Mouse (Mus musculus) forebrain, embryonic 12.5 days (tissue): Measurements from ENCODE around the gene Myo18a. TPM values are rescaled to one million over a fixed set of nuclear protein-coding genes. Genes with fewer than 3 reads are reported as not detected.

ENCODE experiments used
- ATAC-seq: fragments of 200-750 bp; cut with Nextera tagmentation; 2 replicates; pipeline ENCODE4 v1.8.0; 2017; ENCODE audit warnings: moderate TSS enrichment; ENCODE audit not compliant: low FRiP score
- H3K27ac ChIP-seq: fragments of 300-500 bp; sonication (generic); 2 replicates; pipeline ENCODE4 v1.5.1; 2016; ENCODE audit warnings: mild to moderate bottlenecking
- H3K27me3 ChIP-seq: fragments of 300-500 bp; sonication (generic); 2 replicates; pipeline ENCODE4 v1.6.1; 2016; ENCODE audit warnings: mild to moderate bottlenecking
- H3K36me3 ChIP-seq: fragments of 300-500 bp; sonication (generic); replicated peaks from 2 replicates; pipeline ENCODE4 v1.6.1; 2016; ENCODE audit warnings: mild to moderate bottlenecking
- H3K4me1 ChIP-seq: fragments of 300-500 bp; sonication (generic); 2 replicates; pipeline ENCODE4 v1.6.1; 2016
- H3K4me2 ChIP-seq: fragments of 300-500 bp; sonication (generic); 2 replicates; pipeline ENCODE4 v1.6.1; 2016; ENCODE audit warnings: mild to moderate bottlenecking, moderate library complexity
- H3K4me3 ChIP-seq: fragments of 300-500 bp; sonication (generic); replicated peaks from 2 replicates; pipeline ENCODE4 v1.5.1; 2016; ENCODE audit warnings: mild to moderate bottlenecking
- H3K9ac ChIP-seq: fragments of 300-500 bp; sonication (generic); 2 replicates; pipeline ENCODE4 v1.6.1; 2016; ENCODE audit warnings: mild to moderate bottlenecking
- H3K9me3 ChIP-seq: fragments of 300-500 bp; sonication (generic); 2 replicates; pipeline ENCODE4 v1.6.1; 2016
- WGBS: fragments of 180-500 bp; shearing (Covaris S2); methylation state at CpG from one replicate; pipeline ENCODE4 v1.1.7; 2016; 5-methylcytosine and 5-hydroxymethylcytosine counted together
- polyA plus RNA-seq: library from polyadenylated mRNA; unstranded; fragments of >200 nt; fragmentation: Nextera tagmentation; extraction: Ambion mirVana; gene quantifications from 2 replicates; pipeline ENCODE4 v1.2.1, GENCODE M21; 2016

Myo18a gene
- polyA plus RNA-seq, 1 experiment from 2014 or later = 49.4 TPM

DNA sequence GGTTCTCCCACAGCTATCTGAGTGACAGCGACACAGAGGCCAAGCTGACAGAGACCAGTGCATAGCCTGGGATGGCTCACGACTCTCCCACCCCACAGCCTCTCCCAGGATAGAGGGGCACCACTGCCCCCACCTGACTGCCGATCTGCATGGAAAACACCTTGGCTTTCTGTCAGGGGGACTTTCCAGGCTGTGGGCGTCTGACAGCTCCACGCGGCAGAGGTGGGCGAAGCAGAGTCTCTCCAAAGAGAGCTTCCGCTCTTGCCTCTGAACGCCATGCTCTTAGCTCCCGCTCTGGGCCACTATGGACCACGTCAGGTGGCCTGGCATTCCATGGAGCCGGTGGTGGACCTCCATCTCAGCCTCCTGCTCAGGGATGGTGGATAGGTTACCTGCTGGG lies 101.7 kb downstream of the Myo18a start:
- H3K4me2 ChIP-seq = no peak overlapping the region
- peaks cover 49% of the 10 kb centered on the region for H3K27me3 ChIP-seq
- peaks cover 66% of the 10 kb centered on the region for H3K4me1 ChIP-seq
- H3K9me3 ChIP-seq = no peaks in the 10 kb centered on the region
- peaks cover 21% of the 10 kb centered on the region for H3K36me3 ChIP-seq
- no peak overlapping the region for H3K4me3 ChIP-seq
- no peak overlapping the region for H3K9ac ChIP-seq
- ATAC-seq = no peak
- WGBS = 60% methylated on average over 12 of the region's 12 CpGs
- peak overlapping the region; percentile 43 for H3K27ac ChIP-seq

DNA sequence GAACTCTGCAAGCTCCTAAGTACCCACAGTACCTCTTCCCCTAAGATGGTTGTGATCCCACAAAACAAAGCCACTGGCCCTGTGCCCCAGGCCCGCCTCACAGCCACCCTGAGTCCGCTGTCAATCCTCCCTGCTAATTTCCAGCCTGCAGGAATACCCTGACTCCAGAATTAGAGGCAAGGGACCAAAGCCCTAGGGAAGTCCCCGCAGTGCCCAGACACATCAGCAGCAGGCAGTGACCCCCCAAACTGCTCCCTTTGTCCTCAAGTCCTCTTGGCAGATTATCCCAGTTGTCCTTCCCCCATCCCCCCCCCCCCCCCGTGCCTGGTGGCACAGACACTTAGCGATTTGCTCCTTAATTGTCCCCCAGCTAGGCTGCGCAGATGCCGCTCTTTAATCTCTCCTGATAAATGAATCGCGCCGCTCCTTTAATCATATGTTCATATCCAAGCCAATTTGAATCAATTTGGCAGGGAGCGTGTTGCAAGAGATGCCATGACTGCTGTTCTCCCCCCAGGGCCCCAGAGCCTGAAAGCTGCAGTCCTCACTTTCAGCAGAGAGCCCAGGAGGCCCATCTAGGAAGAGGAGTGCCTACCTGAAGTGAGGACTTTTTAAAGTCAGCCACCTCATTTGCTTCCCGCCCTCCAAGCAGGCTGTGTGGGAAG lies 104.5 kb downstream of the Myo18a start:
- Histone ChIP-seq H3K9ac (no peak overlapping the region), H3K4me2 (peak overlapping the region; percentile 15)
- peak; percentile 59 for ATAC-seq

DNA sequence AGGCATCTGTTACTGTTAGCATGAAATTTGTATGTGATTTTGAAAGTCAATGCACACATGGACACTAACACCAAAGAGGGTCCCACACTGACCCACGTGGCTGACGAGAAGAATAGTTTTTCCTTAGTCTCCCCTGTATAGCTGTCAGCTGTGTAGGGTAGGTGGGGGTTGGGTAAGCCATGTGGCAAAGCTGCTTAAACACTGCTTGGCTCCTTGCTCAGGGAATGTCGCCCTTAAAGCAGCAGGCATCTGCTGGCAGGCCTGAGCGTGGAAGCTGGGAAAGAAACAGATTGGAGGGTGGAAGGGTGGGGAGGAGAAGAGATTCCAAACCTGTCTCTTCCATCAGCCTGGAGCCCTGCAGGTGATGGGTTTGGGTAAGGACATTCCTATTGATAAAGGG lies 108.4 kb downstream of the Myo18a start:
- no peak for ATAC-seq
- H3K36me3 ChIP-seq = no peaks in the 10 kb centered on the region
- no peaks in the 10 kb centered on the region for H3K9me3 ChIP-seq
- peaks cover 34% of the 10 kb centered on the region; the same call in 1 of the 2 replicates for H3K27me3 ChIP-seq
- peaks cover 73% of the 10 kb centered on the region for H3K4me1 ChIP-seq
- H3K27ac ChIP-seq = peak overlapping the region; percentile 39
- WGBS = 26% methylated on average over 4 of the region's 4 CpGs
- H3K4me3 ChIP-seq = no peak overlapping the region
- no peak overlapping the region for H3K4me2 ChIP-seq
- H3K9ac ChIP-seq = no peak overlapping the region

More for the DNA sequence above, 104.5 kb downstream of the Myo18a start:
- under 1% methylated on average over 12 of the region's 12 CpGs for WGBS
- Histone ChIP-seq H3K27ac (peak overlapping the region; percentile 76), H3K4me1 (peaks cover 65% of the 10 kb centered on the region), H3K36me3 (peaks cover 7% of the 10 kb centered on the region; the same call in 1 of the 2 replicates), H3K27me3 (peaks cover 44% of the 10 kb centered on the region), H3K4me3 (no peak overlapping the region), H3K9me3 (no peaks in the 10 kb centered on the region)

DNA sequence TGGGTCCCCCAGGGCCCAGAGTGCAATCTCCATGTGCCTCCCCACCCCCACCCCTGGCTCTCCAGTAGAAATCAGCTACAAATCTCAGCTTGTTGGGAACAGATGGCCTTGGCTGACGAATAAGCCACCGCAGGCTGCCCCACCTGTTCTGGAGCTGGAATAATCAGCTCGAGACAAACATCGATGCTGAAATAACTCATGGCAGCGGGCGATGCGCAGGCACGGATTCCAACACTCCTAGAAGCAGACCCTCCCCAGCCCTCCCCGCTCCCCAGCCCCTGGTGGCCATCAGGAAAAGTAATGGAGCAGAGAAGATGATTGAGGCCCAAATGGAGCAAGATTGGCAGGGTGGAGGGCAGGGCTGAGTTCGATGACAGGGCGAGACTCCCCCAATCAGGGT lies 109.2 kb downstream of the Myo18a start:
- H3K27ac ChIP-seq = peak overlapping the region; percentile 33
- no peaks in the 10 kb centered on the region for H3K36me3 ChIP-seq
- peaks cover 73% of the 10 kb centered on the region for H3K4me1 ChIP-seq
- no peaks in the 10 kb centered on the region for H3K9me3 ChIP-seq
- H3K4me3 ChIP-seq = no peak overlapping the region
- 0 out of 2 replicates have a peak overlapping the region, but pooled peaks have one; percentile 0 for H3K9ac ChIP-seq
- WGBS = 5% methylated on average over 11 of the region's 11 CpGs
- H3K27me3 ChIP-seq = peaks cover 36% of the 10 kb centered on the region; the same call in 1 of the 2 replicates
- no peak for ATAC-seq
- peak overlapping the region; percentile 40 for H3K4me2 ChIP-seq

DNA sequence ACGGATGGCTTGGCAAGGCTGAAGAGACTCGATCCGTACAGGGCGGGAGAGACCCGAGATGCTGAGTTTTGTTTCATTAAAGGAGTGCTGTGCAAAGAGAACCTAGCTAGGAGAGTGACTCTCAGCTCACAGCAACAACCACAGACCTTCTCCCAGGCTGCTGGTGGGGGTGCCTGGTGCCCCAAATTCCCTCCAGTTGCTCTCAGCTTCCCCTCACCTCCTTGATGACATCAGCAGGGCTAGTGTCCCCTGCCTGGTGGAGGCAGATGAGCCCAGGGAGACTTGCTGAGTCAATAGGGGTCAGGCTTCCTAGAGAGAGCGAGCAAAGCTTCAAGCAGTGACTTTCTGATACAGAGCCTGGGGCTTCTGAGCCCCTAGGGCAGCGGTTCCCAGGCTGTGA lies 109.6 kb downstream of the Myo18a start:
- H3K4me3 ChIP-seq = no peak overlapping the region
- 8% methylated on average over 7 of the region's 7 CpGs for WGBS
- H3K27ac ChIP-seq = peak overlapping the region; percentile 33
- no peaks in the 10 kb centered on the region for H3K9me3 ChIP-seq
- H3K4me1 ChIP-seq = peaks cover 71% of the 10 kb centered on the region
- ATAC-seq = no peak
- H3K27me3 ChIP-seq = peaks cover 36% of the 10 kb centered on the region; the same call in 1 of the 2 replicates
- 0 out of 2 replicates have a peak overlapping the region, but pooled peaks have one; percentile 0 for H3K9ac ChIP-seq
- no peaks in the 10 kb centered on the region for H3K36me3 ChIP-seq
- peak overlapping the region; percentile 40 for H3K4me2 ChIP-seq

DNA sequence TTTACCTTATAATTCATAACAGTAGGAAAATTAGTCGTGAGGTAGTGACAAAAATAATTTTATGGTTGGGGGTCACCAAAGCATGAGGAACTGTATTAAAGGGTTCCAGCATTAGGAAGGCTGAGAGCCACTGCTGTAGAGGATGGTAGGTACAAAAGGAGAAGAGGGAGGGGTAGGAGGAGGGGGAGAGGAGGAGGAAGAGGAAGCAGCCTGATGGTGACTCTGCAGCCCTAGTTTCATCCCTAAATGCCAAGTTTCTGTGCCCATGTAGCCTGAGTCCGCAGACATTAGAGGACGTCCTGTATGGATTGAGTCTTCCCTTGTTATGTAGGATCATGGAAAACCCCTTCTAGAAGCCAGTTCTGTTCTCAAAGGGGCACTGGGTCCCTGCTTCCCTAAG lies 110.1 kb downstream of the Myo18a start:
- ATAC-seq = no peak
- Histone ChIP-seq H3K4me2 (no peak overlapping the region), H3K9ac (no peak overlapping the region), H3K36me3 (no peaks in the 10 kb centered on the region), H3K27me3 (peaks cover 35% of the 10 kb centered on the region; the same call in 1 of the 2 replicates), H3K4me1 (peaks cover 67% of the 10 kb centered on the region), H3K4me3 (no peak overlapping the region), H3K27ac (peak overlapping the region; percentile 33; the same call in 1 of the 2 replicates), H3K9me3 (no peaks in the 10 kb centered on the region)
- 44% methylated on average over 3 of the region's 3 CpGs for WGBS

DNA sequence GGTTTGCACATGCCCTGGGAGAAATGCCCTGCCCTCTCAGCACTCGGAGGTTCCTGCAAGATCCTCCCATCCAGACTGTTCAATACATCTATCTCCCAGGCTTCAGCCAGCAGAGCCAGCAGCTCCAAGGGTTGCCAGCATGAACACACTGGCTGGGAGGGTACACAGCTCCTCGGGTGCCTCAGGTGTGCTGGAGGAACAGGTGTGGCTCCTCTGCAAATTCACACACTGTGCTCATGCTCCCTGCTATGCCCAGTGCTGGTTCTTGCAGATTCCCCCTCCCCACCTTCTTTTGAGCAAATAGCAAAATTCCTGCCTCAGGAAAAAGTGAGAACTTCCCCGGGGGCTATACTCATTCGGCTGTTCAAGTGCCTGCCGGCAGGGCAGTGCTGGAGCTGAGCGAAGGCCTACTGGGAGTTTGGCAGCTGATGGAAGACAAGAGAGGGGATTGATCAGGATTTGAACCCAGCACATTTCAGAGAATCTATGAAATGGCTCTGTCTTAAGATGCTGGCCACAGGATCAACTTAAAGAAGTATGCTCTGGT lies 111.7 kb downstream of the Myo18a start:
- Histone ChIP-seq H3K4me3 (no peak overlapping the region), H3K27ac (peak overlapping the region; percentile 81), H3K9me3 (no peaks in the 10 kb centered on the region), H3K4me1 (peaks cover 54% of the 10 kb centered on the region), H3K9ac (no peak overlapping the region), H3K36me3 (no peaks in the 10 kb centered on the region), H3K27me3 (peaks cover 30% of the 10 kb centered on the region; the same call in 1 of the 2 replicates), H3K4me2 (no peak overlapping the region)
- 63% methylated on average over 6 of the region's 6 CpGs for WGBS
- no peak for ATAC-seq

DNA sequence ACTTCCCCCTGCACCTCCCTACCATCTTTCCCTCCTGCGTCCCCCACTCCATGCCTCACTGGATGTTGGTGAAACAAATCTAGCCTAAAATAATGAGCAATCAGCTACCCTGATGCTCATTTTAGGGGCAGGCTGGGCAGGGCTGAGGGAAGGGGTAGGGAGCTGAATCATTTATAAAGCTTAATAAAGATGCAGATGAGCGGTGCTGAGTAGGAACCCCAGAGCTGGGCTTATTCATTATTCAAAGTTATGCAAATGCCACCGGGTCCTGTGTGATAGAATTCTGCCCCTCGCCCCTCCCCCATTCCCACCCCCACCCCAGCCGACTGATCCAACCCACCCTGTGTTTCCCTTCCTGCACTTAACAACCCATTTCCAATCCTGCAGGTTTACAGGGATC lies 112.2 kb downstream of the Myo18a start:
- 21% methylated on average over 5 of the region's 5 CpGs for WGBS
- no peaks in the 10 kb centered on the region for H3K9me3 ChIP-seq
- peaks cover 54% of the 10 kb centered on the region for H3K4me1 ChIP-seq
- H3K9ac ChIP-seq = no peak overlapping the region
- H3K36me3 ChIP-seq = no peaks in the 10 kb centered on the region
- no peak overlapping the region for H3K4me2 ChIP-seq
- ATAC-seq = peak; percentile 79
- no peak overlapping the region for H3K4me3 ChIP-seq
- H3K27me3 ChIP-seq = peaks cover 30% of the 10 kb centered on the region; the same call in 1 of the 2 replicates
- H3K27ac ChIP-seq = peak overlapping the region; percentile 81

DNA sequence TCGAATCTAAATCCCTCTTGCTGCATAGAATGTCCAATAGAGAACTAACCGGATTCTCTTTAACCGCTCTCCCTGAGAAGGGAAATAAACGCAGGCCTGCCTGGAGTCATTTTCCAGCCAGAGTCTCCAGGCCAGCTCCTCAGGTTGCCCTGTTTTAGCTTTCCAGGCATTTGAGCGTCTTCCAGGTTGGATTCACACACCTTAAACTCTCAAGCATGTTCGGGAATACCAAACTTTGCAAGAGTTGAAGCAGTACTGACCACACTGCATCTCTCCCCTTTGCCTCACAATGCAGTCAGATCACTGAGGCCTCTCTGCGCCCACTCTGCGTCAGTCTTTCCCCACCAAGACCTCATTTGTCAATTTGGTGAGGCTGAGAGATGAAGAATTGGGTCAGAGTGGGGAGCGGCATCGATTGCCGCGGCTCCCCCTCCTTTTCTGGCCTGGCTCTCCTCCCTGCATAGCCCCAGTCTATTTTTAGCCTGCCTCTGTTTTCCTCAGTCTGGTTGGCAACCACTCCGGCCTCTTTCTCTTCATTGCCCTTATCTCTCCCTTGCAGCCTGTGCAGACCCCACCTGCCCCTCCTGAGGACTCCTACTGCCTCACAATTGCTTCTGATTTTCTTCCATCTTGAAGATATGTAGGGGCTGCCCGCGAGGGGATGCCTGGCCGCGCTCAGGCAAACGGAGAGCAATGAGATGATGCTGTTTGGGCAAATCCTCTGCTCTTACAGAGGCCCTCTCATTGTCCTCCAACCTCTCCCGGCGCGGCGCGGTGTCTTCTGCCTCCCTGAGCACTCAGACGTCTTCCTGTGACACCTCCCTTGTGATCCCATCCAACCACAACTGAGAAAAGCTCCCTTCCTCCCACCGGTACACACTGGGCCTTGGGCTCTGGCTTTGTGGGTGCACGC lies 113.1 kb downstream of the Myo18a start:
- 53% methylated on average over 26 of the region's 26 CpGs for WGBS
- 0 out of 2 replicates have a peak overlapping the region, but pooled peaks have one; percentile 17 for H3K9ac ChIP-seq
- peaks cover 51% of the 10 kb centered on the region for H3K4me1 ChIP-seq
- ATAC-seq = no peak
- no peaks in the 10 kb centered on the region for H3K36me3 ChIP-seq
- no peak overlapping the region for H3K4me3 ChIP-seq
- H3K4me2 ChIP-seq = 0 out of 2 replicates have a peak overlapping the region, but pooled peaks have one; percentile 13
- peaks cover 22% of the 10 kb centered on the region; the same call in 1 of the 2 replicates for H3K27me3 ChIP-seq
- no peaks in the 10 kb centered on the region for H3K9me3 ChIP-seq
- peak overlapping the region; percentile 81 for H3K27ac ChIP-seq

DNA sequence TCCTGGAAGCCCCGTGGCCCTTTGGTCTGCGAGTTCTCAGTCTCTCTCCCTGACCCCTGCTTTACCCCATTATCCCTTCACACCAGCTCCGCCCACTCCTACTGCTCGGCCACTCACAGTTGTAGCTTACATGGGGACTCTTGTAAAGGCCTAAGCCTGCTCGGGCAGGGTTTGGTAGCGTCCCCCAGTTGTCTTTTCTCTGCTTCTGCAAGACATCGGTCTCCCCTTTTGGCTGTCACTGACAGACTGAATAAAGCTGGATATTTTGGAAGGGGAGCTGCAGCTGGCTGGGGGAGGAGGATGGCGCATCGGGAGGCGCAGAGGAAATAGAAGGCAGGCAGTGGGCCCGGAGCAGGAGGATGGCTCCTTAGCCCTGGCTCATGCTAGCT lies 113.7 kb downstream of the Myo18a start:
- H3K4me1 ChIP-seq = peaks cover 46% of the 10 kb centered on the region
- H3K9me3 ChIP-seq = no peaks in the 10 kb centered on the region
- no peaks in the 10 kb centered on the region for H3K36me3 ChIP-seq
- no peak overlapping the region for H3K4me3 ChIP-seq
- 44% methylated on average over 11 of the region's 11 CpGs for WGBS
- H3K9ac ChIP-seq = 0 out of 2 replicates have a peak overlapping the region, but pooled peaks have one; percentile 17
- H3K27ac ChIP-seq = peak overlapping the region; percentile 81
- H3K4me2 ChIP-seq = no peak overlapping the region
- ATAC-seq = no peak
- peaks cover 17% of the 10 kb centered on the region; the same call in 1 of the 2 replicates for H3K27me3 ChIP-seq

DNA sequence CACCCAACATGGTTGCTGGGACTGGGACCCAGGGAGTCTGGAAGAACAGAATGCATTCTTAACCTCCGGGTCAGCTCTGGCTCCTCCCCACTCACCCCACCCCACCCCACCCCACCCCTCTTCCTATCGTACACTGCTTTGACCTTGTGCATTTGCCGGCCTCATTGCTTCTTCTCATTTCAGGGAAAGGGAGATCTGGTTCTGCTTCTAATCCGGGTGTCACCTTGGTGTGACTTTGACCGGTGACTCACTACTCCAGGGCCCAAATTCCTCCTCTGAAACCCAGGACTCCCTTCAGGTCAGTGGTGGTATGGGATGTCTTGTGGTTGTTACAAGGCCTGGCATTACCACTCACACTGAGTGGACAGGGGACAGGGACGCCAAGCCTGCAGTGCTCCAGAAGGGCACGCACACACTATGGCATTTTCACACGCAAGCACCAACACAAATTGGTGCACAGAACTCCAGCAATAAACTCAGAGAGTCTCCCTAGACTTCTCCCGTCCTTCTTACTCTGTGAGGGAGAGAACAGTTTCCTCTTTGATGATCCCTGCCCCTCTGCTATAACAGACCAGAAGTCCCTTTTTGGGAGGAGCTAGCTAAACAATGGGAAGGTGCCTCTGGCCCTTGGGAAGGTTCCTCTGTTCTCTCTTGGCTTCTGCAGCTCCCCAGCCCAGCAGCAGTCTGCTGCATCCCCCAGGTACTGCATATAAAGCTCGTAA lies 121.6 kb downstream of the Myo18a start:
- Histone ChIP-seq H3K27me3 (peaks cover 6% of the 10 kb centered on the region), H3K27ac (peak overlapping the region; percentile 38), H3K4me2 (0 out of 2 replicates have a peak overlapping the region, but pooled peaks have one; percentile 13), H3K9ac (0 out of 2 replicates have a peak overlapping the region, but pooled peaks have one; percentile 12), H3K9me3 (no peaks in the 10 kb centered on the region), H3K4me1 (peaks cover 51% of the 10 kb centered on the region), H3K36me3 (no peaks in the 10 kb centered on the region), H3K4me3 (no peak overlapping the region)
- WGBS = 51% methylated on average over 10 of the region's 10 CpGs
- no peak for ATAC-seq
